14 mouse cellular contexts compared by ENCODE assay signal in the genomic region with DNA sequence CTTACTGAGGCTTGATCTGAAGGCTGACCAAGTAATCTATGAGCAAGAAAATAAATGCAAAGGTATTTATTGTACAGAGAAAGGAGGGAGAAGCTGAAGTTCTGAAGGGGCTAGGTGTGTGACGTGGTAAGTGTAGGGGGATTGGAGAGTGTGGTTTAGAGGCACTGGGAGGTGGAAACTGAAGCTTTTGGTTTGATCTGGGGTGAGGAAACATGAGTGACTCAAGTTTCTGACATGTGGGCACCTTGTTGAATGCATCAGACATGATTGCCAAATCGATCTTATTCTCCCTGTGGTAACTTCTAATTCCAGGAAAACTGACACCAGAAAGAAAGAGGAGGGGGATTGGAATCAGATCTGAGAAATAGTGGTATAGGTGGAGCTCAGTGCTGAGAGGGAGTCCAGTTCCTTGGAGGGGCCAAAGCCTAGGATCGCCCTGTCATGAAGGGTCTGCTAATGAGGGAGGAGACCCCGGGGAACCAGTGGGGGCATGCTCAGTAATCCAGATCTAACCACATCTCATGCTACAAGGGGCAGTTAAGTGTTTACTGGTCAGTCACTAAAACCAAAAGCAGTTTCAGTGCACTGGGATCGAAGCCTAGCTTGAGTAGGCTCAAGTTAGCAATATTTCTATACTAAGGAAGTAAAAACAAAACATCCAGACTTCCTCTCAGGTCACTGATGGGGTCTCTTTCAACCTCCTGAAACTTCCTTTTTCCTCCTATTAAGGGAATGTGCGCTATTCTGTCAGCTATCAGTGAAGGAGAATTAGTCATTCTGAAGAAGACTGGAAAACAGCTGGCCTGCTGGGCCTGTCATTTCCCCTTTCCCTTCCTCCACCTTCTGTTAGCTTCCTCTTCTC. TPM values are rescaled to one million over a fixed set of nuclear protein-coding genes. Genes with fewer than 3 reads are reported as not detected.
DNase-seq lines count a peak whose midpoint lies in the region; ATAC-seq and TF ChIP-seq lines count a peak whose summit lies in the region.
"Had no signal": no experiment of that assay in that cellular context is flagged by ENCODE, and none has a peak within 500 bp of the region (broad histone marks: within the 10 kb centered on the region; RNA-seq: fewer than 3 reads in every experiment).

No protein-coding gene starts in this region.

- no peaks in the 10 kb centered on the region for H3K27me3 ChIP-seq in heart, embryonic 11.5 days (ENCODE audit: control insufficient read depth, insufficient read depth, low read length)
- no peaks in the 10 kb centered on the region for H3K27me3 ChIP-seq in stomach, embryonic 14.5 days (ENCODE audit: control insufficient read depth, insufficient read depth, low read length)
- H3K27me3 ChIP-seq in stomach, postnatal 0 days (ENCODE audit: control insufficient read depth, insufficient read depth, low read length) = no peaks in the 10 kb centered on the region
- H3K27me3 ChIP-seq in intestine, embryonic 16.5 days (replicated peaks; ENCODE audit: control insufficient read depth, insufficient read depth, low read length) = no peaks in the 10 kb centered on the region
- H3K27me3 ChIP-seq: forebrain, embryonic 12.5 days; midbrain, embryonic 12.5 days; stomach, embryonic 15.5 days had no signal

- no peak for TF ChIP-seq CTCF in stomach, postnatal 0 days (IDR thresholded peaks at IDR 0.05; ENCODE audit: low read depth)

- DNase-seq in heart, adult 11 months = no peak
- no peak for DNase-seq in stomach, postnatal 0 days (ENCODE audit: low spot score)
- no peak for DNase-seq in spleen, postnatal 14 days (ENCODE audit: low spot score in 2 of 2)
- no peak for DNase-seq in embryo, embryonic 10 days (ENCODE audit: low spot score)
- DNase-seq: cerebellum, adult 11-12 months had no signal

- WGBS in heart, embryonic 11.5 days (ENCODE audit: insufficient replicate concordance) = 63% methylated on average over 6 of the region's 6 CpGs
- WGBS in stomach, embryonic 14.5 days = 67% methylated on average over 6 of the region's 6 CpGs
- 60% methylated on average over 6 of the region's 6 CpGs for whole genome bisulfite sequencing in stomach, postnatal 0 days
- 69% methylated on average over 6 of the region's 6 CpGs for WGBS in intestine, embryonic 16.5 days

- no peak overlapping the region for H3K9ac ChIP-seq in heart, embryonic 11.5 days (ENCODE audit: low read depth, low read length)
- H3K9ac ChIP-seq in stomach, embryonic 14.5 days (replicated peaks; ENCODE audit: low read depth, low read length) = no peak overlapping the region
- no peak overlapping the region for H3K9ac ChIP-seq in stomach, postnatal 0 days (ENCODE audit: low read length)
- no peak overlapping the region for H3K9ac ChIP-seq in intestine, embryonic 16.5 days (ENCODE audit: low read depth, low read length)
- H3K9ac ChIP-seq: forebrain, embryonic 12.5 days; midbrain, embryonic 12.5 days; stomach, embryonic 15.5 days had no signal

- TF ChIP-seq EP300 in stomach, postnatal 0 days (optimal IDR thresholded peaks at IDR 0.05) = no peak

- peak overlapping the region; percentile 38; the same call in 1 of the 2 replicates for H3K27ac ChIP-seq in heart, embryonic 11.5 days (ENCODE audit: low read depth, low read length)
- peak overlapping the region; percentile 61 for H3K27ac ChIP-seq in stomach, embryonic 14.5 days (ENCODE audit: low read length)
- no peak overlapping the region for H3K27ac ChIP-seq in stomach, postnatal 0 days (replicated peaks)
- H3K27ac ChIP-seq in intestine, embryonic 16.5 days (ENCODE audit: low read length) = peak overlapping the region; percentile 33; the same call in 1 of the 2 replicates
- H3K27ac ChIP-seq: forebrain, embryonic 12.5 days; midbrain, embryonic 12.5 days had no signal

- H3K4me3 ChIP-seq in heart, embryonic 11.5 days (ENCODE audit: low read depth, low read length) = no peak overlapping the region
- H3K4me3 ChIP-seq in stomach, embryonic 14.5 days (ENCODE audit: low read depth, low read length) = no peak overlapping the region
- H3K4me3 ChIP-seq in stomach, postnatal 0 days (ENCODE audit: low read depth, low read length) = no peak overlapping the region
- no peak overlapping the region for H3K4me3 ChIP-seq in intestine, embryonic 16.5 days (ENCODE audit: low read length)
- H3K4me3 ChIP-seq: forebrain, embryonic 12.5 days; midbrain, embryonic 12.5 days; stomach, embryonic 15.5 days had no signal

- no peaks in the 10 kb centered on the region for H3K9me3 ChIP-seq in heart, embryonic 11.5 days (replicated peaks; ENCODE audit: control insufficient read depth, low read length)
- no peaks in the 10 kb centered on the region for H3K9me3 ChIP-seq in stomach, embryonic 14.5 days (ENCODE audit: control insufficient read depth, low read depth, low read length)
- H3K9me3 ChIP-seq in stomach, postnatal 0 days (ENCODE audit: control insufficient read depth, low read length) = no peaks in the 10 kb centered on the region
- no peaks in the 10 kb centered on the region for H3K9me3 ChIP-seq in intestine, embryonic 16.5 days (ENCODE audit: control insufficient read depth, low read length)
- H3K9me3 ChIP-seq: forebrain, embryonic 12.5 days; midbrain, embryonic 12.5 days; stomach, embryonic 15.5 days had no signal

- no peak for ATAC-seq in heart, embryonic 11.5 days (replicated peaks; ENCODE audit: insufficient number of reproducible peaks, low FRiP score, low TSS enrichment)
- 0 out of 2 replicates have a peak, but pooled peaks have one; percentile 18 for ATAC-seq in stomach, embryonic 14.5 days (ENCODE audit: insufficient number of reproducible peaks, insufficient read depth, low FRiP score, low read depth)
- ATAC-seq in stomach, postnatal 0 days (ENCODE audit: low FRiP score, low TSS enrichment) = no peak
- ATAC-seq in intestine, embryonic 16.5 days = no peak
- ATAC-seq in erythroblast, adult 5-6 weeks (replicated peaks; ENCODE audit: low FRiP score, poor library complexity, severe bottlenecking) = no peak

- peaks cover 8% of the 10 kb centered on the region for H3K36me3 ChIP-seq in heart, embryonic 11.5 days (ENCODE audit: control insufficient read depth, insufficient read depth, low read length)
- H3K36me3 ChIP-seq in stomach, embryonic 14.5 days (ENCODE audit: control insufficient read depth, insufficient read depth, low read length) = peaks cover 11% of the 10 kb centered on the region
- peaks cover 4% of the 10 kb centered on the region; the same call in 1 of the 2 replicates for H3K36me3 ChIP-seq in stomach, postnatal 0 days (ENCODE audit: control insufficient read depth, insufficient read depth, low read length)
- 0 out of 2 replicates have a peak, but pooled peaks cover 5% of the 10 kb centered on the region for H3K36me3 ChIP-seq in intestine, embryonic 16.5 days (ENCODE audit: control insufficient read depth, insufficient read depth, low read length)

- H3K4me1 ChIP-seq in heart, embryonic 11.5 days (ENCODE audit: control insufficient read depth, insufficient read depth, low read length) = no peaks in the 10 kb centered on the region
- peaks cover 3% of the 10 kb centered on the region; the same call in 1 of the 2 replicates for H3K4me1 ChIP-seq in stomach, embryonic 14.5 days (ENCODE audit: control insufficient read depth, insufficient read depth, low read length)
- H3K4me1 ChIP-seq in stomach, postnatal 0 days (replicated peaks; ENCODE audit: control insufficient read depth, insufficient read depth) = no peaks in the 10 kb centered on the region
- no peaks in the 10 kb centered on the region for H3K4me1 ChIP-seq in intestine, embryonic 16.5 days (ENCODE audit: control insufficient read depth, insufficient read depth, low read length)
- H3K4me1 ChIP-seq: forebrain, embryonic 12.5 days; midbrain, embryonic 12.5 days; stomach, embryonic 15.5 days had no signal

- no peak overlapping the region for H3K4me2 ChIP-seq in heart, embryonic 11.5 days
- H3K4me2 ChIP-seq in stomach, embryonic 14.5 days (replicated peaks; ENCODE audit: low read depth, low read length) = no peak overlapping the region
- no peak overlapping the region for H3K4me2 ChIP-seq in stomach, postnatal 0 days (replicated peaks; ENCODE audit: low read depth)
- H3K4me2 ChIP-seq in intestine, embryonic 16.5 days (ENCODE audit: low read depth, low read length) = no peak overlapping the region
- H3K4me2 ChIP-seq: forebrain, embryonic 12.5 days; midbrain, embryonic 12.5 days; stomach, embryonic 15.5 days had no signal

RNA-seq across cellular contexts. Expression of a gene that starts 4.4 kb away (rescaled TPM):
- not detected in 2 replicates for polyA plus RNA-seq in heart, embryonic 11.5 days (2014; fragmentation: Nextera tagmentation; extraction: Ambion mirVana)
- polyA plus RNA-seq in stomach, embryonic 14.5 days (2014; fragmentation: Nextera tagmentation; extraction: Ambion mirVana) = not detected in 2 replicates
- polyA plus RNA-seq in stomach, postnatal 0 days (2015; fragmentation: Nextera tagmentation; extraction: Ambion mirVana) = not detected in 2 replicates
- polyA plus RNA-seq in intestine, embryonic 16.5 days (2015; fragmentation: Nextera tagmentation; extraction: Ambion mirVana) = not detected in 2 replicates
- not detected in 2 replicates for total RNA-seq in erythroblast, adult 5-6 weeks (2015; ENCODE audit: low replicate concordance)
- 0.70 TPM in 1 of 2 replicates, not detected in the other for total RNA-seq in erythroblast, adult 5-6 weeks (2017; ENCODE audit: low replicate concordance)
- total RNA-seq: heart, postnatal 14 days; layer of hippocampus, postnatal 14 days had no signal
- polyA plus RNA-seq: forebrain, embryonic 12.5 days; midbrain, embryonic 12.5 days; stomach, embryonic 15.5 days had no signal

RNA-seq across cellular contexts. Expression of a gene that starts 23.6 kb away (rescaled TPM):
- polyA plus RNA-seq in heart, embryonic 11.5 days (2014; fragmentation: Nextera tagmentation; extraction: Ambion mirVana) = 25.4 and 26.0 TPM in 2 replicates
- polyA plus RNA-seq in stomach, embryonic 14.5 days (2014; fragmentation: Nextera tagmentation; extraction: Ambion mirVana) = 28.4 and 31.6 TPM in 2 replicates
- polyA plus RNA-seq in stomach, postnatal 0 days (2015; fragmentation: Nextera tagmentation; extraction: Ambion mirVana) = 24.3 and 26.3 TPM in 2 replicates
- polyA plus RNA-seq in intestine, embryonic 16.5 days (2015; fragmentation: Nextera tagmentation; extraction: Ambion mirVana) = 32.5 and 34.0 TPM in 2 replicates
- total RNA-seq in erythroblast, adult 5-6 weeks (2015; ENCODE audit: low replicate concordance) = 0.96 and 15.7 TPM in 2 replicates
- 3.7 and 8.1 TPM in 2 replicates for total RNA-seq in erythroblast, adult 5-6 weeks (2017; ENCODE audit: low replicate concordance)

RNA-seq across cellular contexts. Expression of a gene that starts 34.8 kb away (rescaled TPM):
- 38.0 and 41.8 TPM in 2 replicates for polyA plus RNA-seq in heart, embryonic 11.5 days (2014; fragmentation: Nextera tagmentation; extraction: Ambion mirVana)
- polyA plus RNA-seq in stomach, embryonic 14.5 days (2014; fragmentation: Nextera tagmentation; extraction: Ambion mirVana) = 40.3 and 44.3 TPM in 2 replicates
- polyA plus RNA-seq in stomach, postnatal 0 days (2015; fragmentation: Nextera tagmentation; extraction: Ambion mirVana) = 30.8 and 38.6 TPM in 2 replicates
- polyA plus RNA-seq in intestine, embryonic 16.5 days (2015; fragmentation: Nextera tagmentation; extraction: Ambion mirVana) = 79.9 and 83.0 TPM in 2 replicates
- total RNA-seq in erythroblast, adult 5-6 weeks (2015; ENCODE audit: low replicate concordance) = 73.6 and 103 TPM in 2 replicates
- 164 and 198 TPM in 2 replicates for total RNA-seq in erythroblast, adult 5-6 weeks (2017; ENCODE audit: low replicate concordance)
